Mouse (Mus musculus) retina, postnatal 1 day (tissue): ENCODE results near the gene Commd2.

Source experiments
- DNase-seq: peaks from one replicate; pipeline ENCODE4 v3.0.0-alpha.2; 2012

The Commd2 gene

GRCm38 (mm10) chr3:57612430-57612997 is 39.0 kb downstream of the Commd2 start:
- no peak for DNase-seq

- DNase-seq, result no peak
Measured at GRCm38 (mm10) chr3:57611776-57612175, 39.7 kb downstream of the Commd2 start.

GRCm38 (mm10) chr3:57604618-57605015 is 46.9 kb downstream of the Commd2 start:
- no peak for DNase-seq

GRCm38 (mm10) chr3:57603891-57604617 is 47.5 kb downstream of the Commd2 start:
- no peak for DNase-seq

GRCm38 (mm10) chr3:57602610-57603009 is 48.9 kb downstream of the Commd2 start:
- peak; percentile 5 for DNase-seq

GRCm38 (mm10) chr3:57596566-57596965 is 54.9 kb downstream of the Commd2 start:
- DNase-seq, result no peak

- DNase-seq, result no peak
Measured at GRCm38 (mm10) chr3:57595506-57595905, 56.0 kb downstream of the Commd2 start.
